Mouse (Mus musculus) heart, embryonic 13.5 days (tissue): ENCODE measurements around the gene Ilf3. TPM values are rescaled to one million over a fixed set of nuclear protein-coding genes. Genes with fewer than 3 reads are reported as not detected.

Source experiments
- ATAC-seq: fragments of 200-750 bp; cut with Nextera tagmentation; 2 replicates; pipeline ENCODE4 v1.8.0; 2017; ENCODE audit warnings: moderate TSS enrichment; ENCODE audit not compliant: insufficient number of reproducible peaks, low FRiP score, low TSS enrichment; ENCODE audit errors: extremely low read depth
- H3K27ac ChIP-seq: fragments of 300-500 bp; sonication (generic); replicated peaks from 2 replicates; pipeline ENCODE4 v1.5.1; 2015; ENCODE audit warnings: moderate library complexity, mild to moderate bottlenecking, inconsistent platforms
- H3K27me3 ChIP-seq: fragments of 300-500 bp; sonication (generic); replicated peaks from 2 replicates; pipeline ENCODE4 v1.6.1; 2015; ENCODE audit warnings: mild to moderate bottlenecking, inconsistent platforms
- H3K36me3 ChIP-seq: fragments of 300-500 bp; sonication (generic); 2 replicates; pipeline ENCODE4 v1.6.1; 2015; ENCODE audit warnings: mild to moderate bottlenecking, inconsistent platforms
- H3K4me1 ChIP-seq: fragments of 300-500 bp; sonication (generic); 2 replicates; pipeline ENCODE4 v1.6.1; 2015; ENCODE audit warnings: inconsistent platforms
- H3K4me2 ChIP-seq: fragments of 300-500 bp; sonication (generic); 2 replicates; pipeline ENCODE4 v1.6.1; 2015; ENCODE audit warnings: inconsistent platforms, mild to moderate bottlenecking, moderate library complexity
- H3K4me3 ChIP-seq: fragments of 300-500 bp; sonication (generic); 2 replicates; pipeline ENCODE4 v1.5.1; 2015; ENCODE audit warnings: moderate library complexity, mild to moderate bottlenecking, inconsistent platforms
- H3K9ac ChIP-seq: fragments of 300-500 bp; sonication (generic); 2 replicates; pipeline ENCODE4 v1.6.1; 2015; ENCODE audit warnings: inconsistent platforms, mild to moderate bottlenecking, moderate library complexity
- H3K9me3 ChIP-seq: fragments of 300-500 bp; sonication (generic); 2 replicates; pipeline ENCODE4 v1.6.1; 2016; ENCODE audit warnings: inconsistent platforms
- WGBS: fragments of 180-500 bp; shearing (Covaris S2); methylation state at CpG from one replicate; pipeline ENCODE4 v1.1.7; 2015; ENCODE audit warnings: mixed read lengths; 5-methylcytosine and 5-hydroxymethylcytosine counted together
- polyA plus RNA-seq: library from polyadenylated mRNA; unstranded; fragments of >200 nt; fragmentation: Nextera tagmentation; extraction: Ambion mirVana; gene quantifications from 2 replicates; pipeline ENCODE4 v1.2.1, GENCODE M21; 2015

Gene Ilf3
- polyA plus RNA-seq, 1 experiment from 2014 or later, result 115 TPM

GRCm38 (mm10) chr9:21329041-21329440 lies 38.6 kb upstream of the Ilf3 start:
- peaks cover 17% of the 10 kb centered on the region for H3K36me3 ChIP-seq
- ATAC-seq, result no peak; the same call in 1 of the 2 replicates
- peak overlapping the region; percentile 73 for H3K27ac ChIP-seq
- WGBS, result 20% methylated on average over 4 of the region's 5 CpGs
- no peaks in the 10 kb centered on the region for H3K9me3 ChIP-seq
- no peak overlapping the region for H3K9ac ChIP-seq
- peaks cover 59% of the 10 kb centered on the region for H3K4me1 ChIP-seq
- no peak overlapping the region for H3K4me2 ChIP-seq
- H3K4me3 ChIP-seq, result no peak overlapping the region
- no peaks in the 10 kb centered on the region for H3K27me3 ChIP-seq

- peak overlapping the region; percentile 41; the same call in 1 of the 2 replicates for H3K9ac ChIP-seq
- H3K27me3 ChIP-seq, result no peaks in the 10 kb centered on the region
- H3K4me2 ChIP-seq, result peak overlapping the region; percentile 5; the same call in 1 of the 2 replicates
- 82% methylated on average over 10 of the region's 10 CpGs for whole genome bisulfite sequencing
- H3K36me3 ChIP-seq, result peaks cover 16% of the 10 kb centered on the region
- H3K9me3 ChIP-seq, result no peaks in the 10 kb centered on the region
- peaks cover 59% of the 10 kb centered on the region for H3K4me1 ChIP-seq
- no peak for ATAC-seq
- peak overlapping the region; percentile 62 for H3K27ac ChIP-seq
- H3K4me3 ChIP-seq, result no peak overlapping the region
Observed at GRCm38 (mm10) chr9:21329699-21330289, 37.9 kb upstream of the Ilf3 start.

- peak overlapping the region; percentile 41 for H3K9ac ChIP-seq
- peaks cover 8% of the 10 kb centered on the region for H3K36me3 ChIP-seq
- peak overlapping the region; percentile 67 for H3K27ac ChIP-seq
- H3K27me3 ChIP-seq, result no peaks in the 10 kb centered on the region
- peaks cover 68% of the 10 kb centered on the region for H3K4me1 ChIP-seq
- H3K4me3 ChIP-seq, result no peak overlapping the region
- H3K4me2 ChIP-seq, result no peak overlapping the region
- WGBS, result 73% methylated on average over 12 of the region's 12 CpGs
- no peak for ATAC-seq
- no peaks in the 10 kb centered on the region for H3K9me3 ChIP-seq
Observed at GRCm38 (mm10) chr9:21331365-21332140, 36.1 kb upstream of the Ilf3 start.

- Histone ChIP-seq H3K27ac (peak overlapping the region; percentile 67), H3K4me2 (no peak overlapping the region; the same call in 1 of the 2 replicates), H3K9ac (peak overlapping the region; percentile 41), H3K4me3 (no peak overlapping the region), H3K4me1 (peaks cover 69% of the 10 kb centered on the region), H3K9me3 (no peaks in the 10 kb centered on the region), H3K27me3 (no peaks in the 10 kb centered on the region), H3K36me3 (peaks cover 9% of the 10 kb centered on the region; the same call in 1 of the 2 replicates)
- no peak for ATAC-seq
- WGBS, result 36% methylated on average over 9 of the region's 9 CpGs
Observed at GRCm38 (mm10) chr9:21332161-21333061, 35.3 kb upstream of the Ilf3 start.

GRCm38 (mm10) chr9:21333523-21333922 lies 34.1 kb upstream of the Ilf3 start:
- no peak overlapping the region for H3K27ac ChIP-seq
- H3K9ac ChIP-seq, result no peak overlapping the region
- H3K9me3 ChIP-seq, result no peaks in the 10 kb centered on the region
- H3K4me2 ChIP-seq, result no peak overlapping the region
- no peaks in the 10 kb centered on the region for H3K27me3 ChIP-seq
- WGBS, result 89% methylated on average over 1 of the region's 1 CpGs
- no peak for ATAC-seq
- H3K36me3 ChIP-seq, result peaks cover 13% of the 10 kb centered on the region; the same call in 1 of the 2 replicates
- H3K4me3 ChIP-seq, result no peak overlapping the region
- peaks cover 69% of the 10 kb centered on the region for H3K4me1 ChIP-seq

- H3K9ac ChIP-seq, result no peak overlapping the region
- peaks cover 60% of the 10 kb centered on the region for H3K4me1 ChIP-seq
- ATAC-seq, result no peak
- H3K4me2 ChIP-seq, result no peak overlapping the region
- H3K27me3 ChIP-seq, result no peaks in the 10 kb centered on the region
- no peaks in the 10 kb centered on the region for H3K9me3 ChIP-seq
- peaks cover 22% of the 10 kb centered on the region; the same call in 1 of the 2 replicates for H3K36me3 ChIP-seq
- H3K4me3 ChIP-seq, result no peak overlapping the region
- no peak overlapping the region for H3K27ac ChIP-seq
Observed at GRCm38 (mm10) chr9:21334747-21335146, 32.9 kb upstream of the Ilf3 start.

- Histone ChIP-seq H3K4me3 (no peak overlapping the region), H3K4me2 (no peak overlapping the region), H3K4me1 (peaks cover 57% of the 10 kb centered on the region), H3K9me3 (no peaks in the 10 kb centered on the region), H3K27me3 (no peaks in the 10 kb centered on the region), H3K27ac (peak overlapping the region; percentile 32; the same call in 1 of the 2 replicates), H3K36me3 (peaks cover 28% of the 10 kb centered on the region; the same call in 1 of the 2 replicates), H3K9ac (peak overlapping the region; percentile 65)
- ATAC-seq, result no peak
- 47% methylated on average over 4 of the region's 4 CpGs for WGBS
Observed at GRCm38 (mm10) chr9:21335391-21335790, 32.3 kb upstream of the Ilf3 start.

GRCm38 (mm10) chr9:21336491-21336890 lies 31.2 kb upstream of the Ilf3 start:
- ATAC-seq, result no peak
- H3K9ac ChIP-seq, result no peak overlapping the region
- H3K36me3 ChIP-seq, result peaks cover 38% of the 10 kb centered on the region
- H3K27me3 ChIP-seq, result no peaks in the 10 kb centered on the region
- H3K4me2 ChIP-seq, result no peak overlapping the region
- 82% methylated on average over 8 of the region's 8 CpGs for WGBS
- H3K4me1 ChIP-seq, result peaks cover 55% of the 10 kb centered on the region
- H3K4me3 ChIP-seq, result no peak overlapping the region
- H3K9me3 ChIP-seq, result no peaks in the 10 kb centered on the region
- no peak overlapping the region for H3K27ac ChIP-seq

- no peaks in the 10 kb centered on the region for H3K27me3 ChIP-seq
- peak overlapping the region; percentile 49 for H3K4me3 ChIP-seq
- peak overlapping the region; percentile 78 for H3K9ac ChIP-seq
- peak overlapping the region; percentile 73 for H3K4me2 ChIP-seq
- H3K27ac ChIP-seq, result no peak overlapping the region
- H3K36me3 ChIP-seq, result peaks cover 49% of the 10 kb centered on the region
- no peaks in the 10 kb centered on the region for H3K9me3 ChIP-seq
- peaks cover 44% of the 10 kb centered on the region for H3K4me1 ChIP-seq
- ATAC-seq, result no peak
- 9% methylated on average over 20 of the region's 20 CpGs for WGBS
Observed at GRCm38 (mm10) chr9:21337652-21338051, 30.0 kb upstream of the Ilf3 start.

GRCm38 (mm10) chr9:21340411-21340810 lies 27.3 kb upstream of the Ilf3 start:
- Histone ChIP-seq H3K36me3 (peaks cover 70% of the 10 kb centered on the region), H3K9me3 (no peaks in the 10 kb centered on the region), H3K4me1 (peaks cover 28% of the 10 kb centered on the region), H3K27ac (no peak overlapping the region), H3K27me3 (no peaks in the 10 kb centered on the region), H3K4me2 (no peak overlapping the region), H3K9ac (no peak overlapping the region), H3K4me3 (no peak overlapping the region)
- no peak for ATAC-seq
- 51% methylated on average over 4 of the region's 4 CpGs for WGBS
